7 mouse cellular contexts compared by ENCODE assay signal in genomic region chr9:66834318-66835096, GRCm38 (mm10). TPM values are rescaled to one million over a fixed set of nuclear protein-coding genes. Genes with fewer than 3 reads are reported as not detected.
DNase-seq lines count a peak whose midpoint lies in the region; ATAC-seq lines count a peak whose summit lies in the region.

Aph1c (minus strand) TSS chr9:66834726.

- peak within 1 kb of the TSS; percentile 72 for H3K4me3 ChIP-seq in intestine, embryonic 16.5 days (ENCODE audit: low read length)
- H3K4me3 ChIP-seq in midbrain, embryonic 11.5 days (ENCODE audit: low read depth, low read length), result peak within 1 kb of the TSS; percentile 47

- WGBS in intestine, embryonic 16.5 days, result under 1% methylated on average over 58 of the region's 58 CpGs
- under 1% methylated on average over 58 of the region's 58 CpGs for WGBS in midbrain, embryonic 11.5 days

- H3K4me1 ChIP-seq in intestine, embryonic 16.5 days (ENCODE audit: control insufficient read depth, insufficient read depth, low read length), result peaks cover 13% of the 10 kb centered on the region
- H3K4me1 ChIP-seq in midbrain, embryonic 11.5 days (ENCODE audit: control insufficient read depth, insufficient read depth, low read length), result peaks cover 10% of the 10 kb centered on the region

- H3K27me3 ChIP-seq in intestine, embryonic 16.5 days (replicated peaks; ENCODE audit: control insufficient read depth, insufficient read depth, low read length), result no peaks in the 10 kb centered on the region
- H3K27me3 ChIP-seq in midbrain, embryonic 11.5 days (ENCODE audit: control insufficient read depth, insufficient read depth, low read length), result peaks cover 6% of the 10 kb centered on the region

- peak; percentile 99 for DNase-seq in adrenal gland, adult 8-10 months
- DNase-seq in embryo, embryonic 9.5 days (ENCODE audit: extremely low spot score), result peak; percentile 98
- DNase-seq in gastrocnemius, postnatal 4 days (ENCODE audit: low spot score in 2 of 2), result peak; percentile 93 to 97
- peak; percentile 97 to 98 for DNase-seq in left cerebral cortex, postnatal 36 days (ENCODE audit: low spot score in 2 of 2)
- DNase-seq in midbrain, embryonic 11.5 days (ENCODE audit: low spot score, missing footprints), result peak; percentile 100
- peak; percentile 98 for DNase-seq in skeletal muscle tissue, adult 2 months (ENCODE audit: low read depth, low spot score)

- intact Hi-C loops in left cerebral cortex, postnatal 36 days (cut with DNase I), result loop anchor here (5.0 kb wide), 2 partner anchors 103 to 208 kb away; no protein-coding TSS in a partner anchor

- peak within 1 kb of the TSS; percentile 99 for H3K4me2 ChIP-seq in intestine, embryonic 16.5 days (ENCODE audit: low read depth, low read length)
- H3K4me2 ChIP-seq in midbrain, embryonic 11.5 days, result peak within 1 kb of the TSS; percentile 94

- H3K9ac ChIP-seq in intestine, embryonic 16.5 days (ENCODE audit: low read depth, low read length), result peak within 1 kb of the TSS; percentile 70
- peak within 1 kb of the TSS; percentile 51 for H3K9ac ChIP-seq in midbrain, embryonic 11.5 days (ENCODE audit: low read length)

- ATAC-seq in intestine, embryonic 16.5 days, result peak; percentile 100
- peak; percentile 100 for ATAC-seq in midbrain, embryonic 11.5 days (ENCODE audit: low FRiP score)

- H3K27ac ChIP-seq in intestine, embryonic 16.5 days (ENCODE audit: low read length), result no peak within 1 kb of the TSS
- no peak within 1 kb of the TSS for H3K27ac ChIP-seq in midbrain, embryonic 11.5 days (ENCODE audit: low read depth, low read length)

- no peaks in the 10 kb centered on the region for H3K36me3 ChIP-seq in intestine, embryonic 16.5 days (ENCODE audit: control insufficient read depth, insufficient read depth, low read length)
- no peaks in the 10 kb centered on the region for H3K36me3 ChIP-seq in midbrain, embryonic 11.5 days (ENCODE audit: control insufficient read depth, insufficient read depth, low read length)

- no peaks in the 10 kb centered on the region for H3K9me3 ChIP-seq in intestine, embryonic 16.5 days (ENCODE audit: control insufficient read depth, low read length)
- no peaks in the 10 kb centered on the region for H3K9me3 ChIP-seq in midbrain, embryonic 11.5 days (ENCODE audit: control insufficient read depth, low read length)

RNA-seq across cellular contexts. Expression of gene Aph1c, which starts in this region (rescaled TPM):
- 10 to 100 TPM in 1 of 4 experiments, 1 to 10 TPM in 3; 7.1 to 10.7 (median 8.0) TPM for total RNA-seq in adrenal gland, adult 8-10 months (2022)
- total RNA-seq in gastrocnemius, postnatal 4 days (2021), result under 1 TPM; 0.80 to 0.98 TPM
- 4.5 and 6.2 TPM in 2 replicates for polyA plus RNA-seq in intestine, embryonic 16.5 days (2015; fragmentation: Nextera tagmentation; extraction: Ambion mirVana)
- 1 to 10 TPM; 5.7 to 7.2 TPM for total RNA-seq in left cerebral cortex, postnatal 36 days (2021)
- polyA plus RNA-seq in midbrain, embryonic 11.5 days (2014; fragmentation: Nextera tagmentation; extraction: Ambion mirVana), result 1.5 and 1.7 TPM in 2 replicates

Comparison
In these comparisons a context has a peak if more than half of its experiments do, and no peak if none do; other contexts are left out.
1. Peak in DNase-seq in gastrocnemius, postnatal 4 days; RNA of the gene not detected or under 1 TPM.